Mouse (Mus musculus) layer of hippocampus, postnatal 36 days (tissue): Measurements from ENCODE around the gene Ttll13. TPM values are rescaled to one million over a fixed set of nuclear protein-coding genes. Genes with fewer than 3 reads are reported as not detected.

ENCODE experiments used
- total RNA-seq, 2 experiments: library from RNA; stranded (reverse); gene quantifications; 2 replicates each; pipeline ENCODE4 v1.2.3; 2021

The Ttll13 gene
- total RNA-seq, 2 experiments from 2014 or later: 1.7 to 2.9 TPM

Other genes with a start within 250 kb of the Ttll13 start
- gene Zfp710, start 221.6 kb upstream of the Ttll13 start, total RNA-seq: 10 to 100 TPM; 21.7 to 23.1 TPM
- gene Idh2, start 131.0 kb upstream of the Ttll13 start, total RNA-seq: 10 to 100 TPM; 57.6 to 61.5 TPM
- gene Sema4b, start 59.5 kb upstream of the Ttll13 start, total RNA-seq: 10 to 100 TPM; 21.6 to 24.1 TPM
- gene Cib1, start 13.6 kb upstream of the Ttll13 start, total RNA-seq: 10 to 100 TPM; 21.0 to 25.4 TPM
- 1 to 10 TPM; 6.9 to 7.3 TPM for gene Gdpgp1, start 13.5 kb upstream of the Ttll13 start, total RNA-seq
- 10 to 100 TPM; 41.4 to 44.5 TPM for gene Ngrn, start 14.8 kb downstream of the Ttll13 start, total RNA-seq
- 10 to 100 TPM; 21.6 to 24.3 TPM for gene Vps33b, start 23.3 kb downstream of the Ttll13 start, total RNA-seq
- gene Prc1, start 48.1 kb downstream of the Ttll13 start, total RNA-seq: 1 to 10 TPM; 1.5 to 2.4 TPM
- 10 to 100 TPM; 13.2 to 16.6 TPM for gene Rccd1, start 78.1 kb downstream of the Ttll13 start, total RNA-seq
- gene Unc45a, start 94.6 kb downstream of the Ttll13 start, total RNA-seq: 10 to 100 TPM; 38.1 to 39.5 TPM
- gene Hddc3, start 96.7 kb downstream of the Ttll13 start, total RNA-seq: 10 to 100 TPM; 42.2 to 45.1 TPM
- 100 to 1,000 TPM; 144 to 156 TPM for gene Man2a2, start 125.0 kb downstream of the Ttll13 start, total RNA-seq
- 1 to 10 TPM; 5.5 to 7.8 TPM for gene Fes, start 141.6 kb downstream of the Ttll13 start, total RNA-seq
- 10 to 100 TPM; 39.7 to 45.4 TPM for gene Furin, start 159.1 kb downstream of the Ttll13 start, total RNA-seq